Mouse (Mus musculus) liver, postnatal 0 days (tissue): ENCODE data around the gene Spock1. TPM values are rescaled to one million over a fixed set of nuclear protein-coding genes. Genes with fewer than 3 reads are reported as not detected.
"Not testable (repeated sequence)": the region's sequence is repeated elsewhere in the genome, so short reads cannot be mapped to it uniquely, and the experiment has no call there.

Experiments used
- ATAC-seq: fragments of 200-750 bp; cut with Nextera tagmentation; 2 replicates; pipeline ENCODE4 v1.8.0; 2017; ENCODE audit warnings: mild to moderate bottlenecking, moderate library complexity
- DNase-seq: peaks from one replicate; pipeline ENCODE4 v3.0.0-alpha.2; 2016
- H3K27ac ChIP-seq: fragments of 300-500 bp; sonication (generic); 2 replicates; pipeline ENCODE4 v1.5.1; 2014; ENCODE audit warnings: antibody characterized with exemption, moderate library complexity, mild to moderate bottlenecking, low read depth
- H3K27me3 ChIP-seq: fragments of 300-500 bp; sonication (generic); 2 replicates; pipeline ENCODE4 v1.6.1; 2014; ENCODE audit warnings: low read length, control low read depth, mixed read lengths; ENCODE audit not compliant: insufficient read depth
- H3K36me3 ChIP-seq: fragments of 300-500 bp; sonication (generic); replicated peaks from 2 replicates; pipeline ENCODE4 v1.6.1; 2014; ENCODE audit warnings: mild to moderate bottlenecking, control low read depth, low read length, moderate library complexity, mixed read lengths; ENCODE audit not compliant: insufficient read depth
- H3K4me1 ChIP-seq: fragments of 300-500 bp; sonication (generic); 2 replicates; pipeline ENCODE4 v1.6.1; 2014; ENCODE audit warnings: antibody characterized with exemption, mild to moderate bottlenecking, control low read depth; ENCODE audit not compliant: insufficient read depth
- H3K4me2 ChIP-seq: fragments of 300-500 bp; sonication (generic); 2 replicates; pipeline ENCODE4 v1.6.1; 2014; ENCODE audit warnings: low read depth, mild to moderate bottlenecking, low read length, moderate library complexity, mixed read lengths
- H3K4me3 ChIP-seq: fragments of 300-500 bp; sonication (generic); 2 replicates; pipeline ENCODE4 v1.5.1; 2014; ENCODE audit warnings: low read depth, low read length
- H3K9ac ChIP-seq: fragments of 300-500 bp; sonication (generic); replicated peaks from 2 replicates; pipeline ENCODE4 v1.6.1; 2014; ENCODE audit warnings: mild to moderate bottlenecking, moderate library complexity
- H3K9me3 ChIP-seq: fragments of 300-500 bp; sonication (generic); 2 replicates; pipeline ENCODE4 v1.6.1; 2016; ENCODE audit warnings: mild to moderate bottlenecking, control low read depth, low read length, mixed read lengths
- CTCF ChIP-seq: sonication (generic); IDR thresholded peaks from 2 replicates; pipeline ENCODE4 v1.5.1; 2016; ENCODE audit warnings: antibody characterized with exemption, low read depth
- EP300 ChIP-seq: IDR thresholded peaks from 2 replicates; pipeline ENCODE4 v1.6.1; 2016; ENCODE audit warnings: antibody characterized with exemption, low read depth, mild to moderate bottlenecking
- WGBS: fragments of 180-500 bp; shearing (Covaris S2); extraction: QIAGEN DNeasy Blood & Tissue Kit; methylation state at CpG from one replicate; pipeline ENCODE4 v1.1.7; 2014; ENCODE audit not compliant: insufficient replicate concordance; 5-methylcytosine and 5-hydroxymethylcytosine counted together
- polyA plus RNA-seq: library from polyadenylated mRNA; unstranded; fragments of >200 nt; fragmentation: Nextera tagmentation; extraction: Ambion mirVana; gene quantifications from 2 replicates; pipeline ENCODE4 v1.2.1, GENCODE M21; 2015

Spock1 gene
- polyA plus RNA-seq, 1 experiment from 2014 or later, result not detected

DNA sequence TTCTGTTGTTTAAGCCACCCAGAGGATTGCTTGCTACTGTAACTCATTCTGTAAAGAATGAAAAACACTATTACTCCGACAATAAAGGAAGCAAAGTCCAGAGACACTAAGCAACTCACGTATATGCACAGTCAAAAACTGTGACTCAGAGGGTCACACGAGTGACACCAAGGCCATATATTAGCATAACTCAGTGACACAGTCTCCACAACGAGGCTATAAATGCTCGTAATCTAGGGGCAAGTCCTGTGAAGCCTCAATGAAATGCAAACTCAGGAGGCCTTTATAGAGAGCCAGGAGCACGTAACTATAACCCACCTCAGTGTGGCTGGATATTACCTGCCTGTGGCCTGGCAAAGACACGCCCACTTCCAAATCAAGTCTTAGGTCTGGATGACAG, 298.2 kb downstream of the Spock1 start:
- WGBS, result 70% methylated on average over 7 of the region's 7 CpGs
- H3K36me3 ChIP-seq, result no peaks in the 10 kb centered on the region
- no peak overlapping the region for H3K9ac ChIP-seq
- H3K4me1 ChIP-seq, result no peaks in the 10 kb centered on the region
- no peak for ATAC-seq
- no peak for DNase-seq
- H3K4me2 ChIP-seq, result no peak overlapping the region
- H3K9me3 ChIP-seq, result no peaks in the 10 kb centered on the region
- TF ChIP-seq EP300 (no peak), CTCF (no peak)
- no peaks in the 10 kb centered on the region for H3K27me3 ChIP-seq
- H3K4me3 ChIP-seq, result no peak overlapping the region
- H3K27ac ChIP-seq, result no peak overlapping the region

- Histone ChIP-seq H3K4me1 (no peaks in the 10 kb centered on the region), H3K9me3 (no peaks in the 10 kb centered on the region), H3K9ac (no peak overlapping the region), H3K4me2 (no peak overlapping the region), H3K4me3 (no peak overlapping the region), H3K27me3 (no peaks in the 10 kb centered on the region), H3K27ac (no peak overlapping the region), H3K36me3 (no peaks in the 10 kb centered on the region)
- ATAC-seq (no peak), DNase-seq (no peak)
- 74% methylated on average over 3 of the region's 3 CpGs for WGBS
- TF ChIP-seq EP300, result no peak
- TF ChIP-seq CTCF, result no peak
Observed at GRCm38 (mm10) chr13:57604437-57604836, 303.7 kb downstream of the Spock1 start.

DNA sequence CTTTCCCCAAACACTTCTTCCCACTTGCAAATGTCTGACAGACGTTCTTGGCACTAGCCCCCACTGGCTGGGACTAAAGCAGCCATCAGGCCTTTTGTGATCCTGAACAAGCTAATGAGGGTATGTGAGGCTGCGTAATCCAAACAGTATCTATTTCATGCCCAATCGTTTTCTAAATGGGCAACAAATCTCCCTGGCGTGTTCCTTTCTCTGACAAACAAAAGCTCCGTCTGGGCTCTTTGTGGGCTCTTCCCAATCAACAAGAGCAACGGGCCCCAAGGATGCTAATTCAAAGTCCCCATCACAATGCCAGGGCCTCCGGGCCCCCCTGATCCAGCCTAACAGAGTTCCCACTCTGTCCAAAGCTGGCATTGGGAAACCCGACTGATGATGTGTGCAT, 304.9 kb downstream of the Spock1 start:
- Histone ChIP-seq H3K9ac (no peak overlapping the region), H3K27me3 (no peaks in the 10 kb centered on the region), H3K27ac (no peak overlapping the region), H3K9me3 (no peaks in the 10 kb centered on the region), H3K4me1 (no peaks in the 10 kb centered on the region), H3K36me3 (no peaks in the 10 kb centered on the region), H3K4me2 (no peak overlapping the region), H3K4me3 (no peak overlapping the region)
- no peak for DNase-seq
- WGBS, result 76% methylated on average over 8 of the region's 8 CpGs
- no peak for ATAC-seq
- no peak for TF ChIP-seq EP300
- no peak for TF ChIP-seq CTCF

DNA sequence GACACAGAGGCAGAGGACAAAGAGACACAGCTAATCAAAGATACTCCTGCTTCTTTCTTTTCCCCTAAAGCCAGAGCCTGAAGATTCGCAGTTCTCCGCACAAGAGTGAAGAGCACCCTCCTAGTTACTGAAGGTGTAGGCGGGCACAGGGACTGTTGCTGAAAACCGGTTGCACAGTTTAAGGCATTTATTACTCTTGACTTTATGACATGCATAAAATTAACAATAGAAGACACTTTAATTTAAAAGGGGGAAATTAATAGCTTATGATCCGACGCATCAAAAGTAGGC, 312.4 kb downstream of the Spock1 start:
- ATAC-seq, result no peak
- TF ChIP-seq CTCF, result no peak
- no peak for TF ChIP-seq EP300

GRCm38 (mm10) chr13:57595032-57595760, 312.9 kb downstream of the Spock1 start:
- no peak for TF ChIP-seq EP300
- TF ChIP-seq CTCF, result no peak
- Histone ChIP-seq H3K4me3 (no peak overlapping the region), H3K4me1 (no peaks in the 10 kb centered on the region), H3K4me2 (no peak overlapping the region), H3K27ac (no peak overlapping the region), H3K36me3 (no peaks in the 10 kb centered on the region), H3K9me3 (no peaks in the 10 kb centered on the region), H3K9ac (no peak overlapping the region), H3K27me3 (no peaks in the 10 kb centered on the region)
- DNase-seq (no peak), ATAC-seq (no peak)
- WGBS, result 80% methylated on average over 15 of the region's 15 CpGs

More for the DNA sequence above, 312.4 kb downstream of the Spock1 start:
- no peak for DNase-seq
- Histone ChIP-seq H3K4me2 (no peak overlapping the region), H3K9ac (no peak overlapping the region), H3K36me3 (no peaks in the 10 kb centered on the region), H3K9me3 (no peaks in the 10 kb centered on the region), H3K27ac (no peak overlapping the region), H3K4me1 (no peaks in the 10 kb centered on the region), H3K4me3 (no peak overlapping the region), H3K27me3 (no peaks in the 10 kb centered on the region)
- WGBS, result 86% methylated on average over 6 of the region's 6 CpGs

- H3K4me3 ChIP-seq, DNase-seq, H3K9ac ChIP-seq, H3K4me2 ChIP-seq, H3K4me1 ChIP-seq, H3K36me3 ChIP-seq, H3K27me3 ChIP-seq, ATAC-seq, H3K9me3 ChIP-seq, H3K27ac ChIP-seq: not testable (repeated sequence)
- 85% methylated on average over 4 of the region's 4 CpGs for WGBS
Observed at GRCm38 (mm10) chr13:57589338-57589914, 318.7 kb downstream of the Spock1 start.
